Mouse (Mus musculus): ENCODE measurements around the gene Stn1.

- TF ChIP-seq EP300 (IDR thresholded peaks at IDR 0.05; ENCODE audit: low read depth) (no peak), CTCF (IDR thresholded peaks at IDR 0.05; ENCODE audit: low read depth) (no peak)
Observed at GRCm38 (mm10) chr19:47587009-47587408, 49.7 kb upstream of the Stn1 start.

Data from liver, embryonic 14.5 days (tissue).